ENCODE assay signal across 20 mouse cellular contexts in genomic region chr4:153603056-153603840, GRCm38 (mm10).
DNase-seq lines count a peak whose midpoint lies in the region; ATAC-seq and TF ChIP-seq lines count a peak whose summit lies in the region.
"Had no signal": no experiment of that assay in that cellular context is flagged by ENCODE, and none has a peak within 500 bp of the region (broad histone marks: within the 10 kb centered on the region; RNA-seq: fewer than 3 reads in every experiment).

No protein-coding gene starts in this region.

- H3K36me3 ChIP-seq in heart, embryonic 10.5 days: no peaks in the 10 kb centered on the region
- H3K36me3 ChIP-seq in stomach, embryonic 14.5 days (ENCODE audit: control insufficient read depth, insufficient read depth, low read length): no peaks in the 10 kb centered on the region
- no peaks in the 10 kb centered on the region for H3K36me3 ChIP-seq in stomach, postnatal 0 days (ENCODE audit: control insufficient read depth, insufficient read depth, low read length)
- no peaks in the 10 kb centered on the region for H3K36me3 ChIP-seq in stomach, embryonic 16.5 days (ENCODE audit: control insufficient read depth, insufficient read depth, low read length)
- no peaks in the 10 kb centered on the region for H3K36me3 ChIP-seq in hindbrain, embryonic 11.5 days (ENCODE audit: control insufficient read depth, insufficient read depth, low read length)
- H3K36me3 ChIP-seq: forebrain, embryonic 10.5 days; hindbrain, embryonic 15.5 days; limb, embryonic 15.5 days; neural tube, embryonic 13.5 days had no signal

- no peak overlapping the region for H3K4me2 ChIP-seq in stomach, embryonic 14.5 days (replicated peaks; ENCODE audit: low read depth, low read length)
- no peak overlapping the region for H3K4me2 ChIP-seq in stomach, postnatal 0 days (replicated peaks; ENCODE audit: low read depth)
- no peak overlapping the region for H3K4me2 ChIP-seq in stomach, embryonic 16.5 days (ENCODE audit: low read depth, low read length)
- H3K4me2 ChIP-seq in hindbrain, embryonic 11.5 days (replicated peaks; ENCODE audit: low read depth, low read length): no peak overlapping the region
- H3K4me2 ChIP-seq: hindbrain, embryonic 15.5 days; limb, embryonic 15.5 days; lung, embryonic 14.5 days; neural tube, embryonic 13.5 days had no signal

- peaks cover 12% of the 10 kb centered on the region for H3K4me1 ChIP-seq in heart, embryonic 10.5 days
- no peaks in the 10 kb centered on the region for H3K4me1 ChIP-seq in stomach, embryonic 14.5 days (ENCODE audit: control insufficient read depth, insufficient read depth, low read length)
- H3K4me1 ChIP-seq in stomach, postnatal 0 days (replicated peaks; ENCODE audit: control insufficient read depth, insufficient read depth): no peaks in the 10 kb centered on the region
- 0 out of 2 replicates have a peak, but pooled peaks cover 2% of the 10 kb centered on the region for H3K4me1 ChIP-seq in stomach, embryonic 16.5 days (ENCODE audit: control insufficient read depth, insufficient read depth, low read length)
- no peaks in the 10 kb centered on the region for H3K4me1 ChIP-seq in hindbrain, embryonic 11.5 days (replicated peaks; ENCODE audit: control insufficient read depth, insufficient read depth, low read length)
- H3K4me1 ChIP-seq: limb, embryonic 15.5 days had no signal

- intact Hi-C loops in gastrocnemius, adult 2 months (cut with DNase I): no loop called here
- intact Hi-C loops in heart, postnatal 14 days (cut with DNase I): no loop called here

- H3K27me3 ChIP-seq in heart, embryonic 10.5 days (ENCODE audit: insufficient read depth, poor library complexity, severe bottlenecking): peaks cover 39% of the 10 kb centered on the region
- H3K27me3 ChIP-seq in stomach, embryonic 14.5 days (ENCODE audit: control insufficient read depth, insufficient read depth, low read length): no peaks in the 10 kb centered on the region
- H3K27me3 ChIP-seq in stomach, postnatal 0 days (ENCODE audit: control insufficient read depth, insufficient read depth, low read length): no peaks in the 10 kb centered on the region
- no peaks in the 10 kb centered on the region for H3K27me3 ChIP-seq in stomach, embryonic 16.5 days (ENCODE audit: control insufficient read depth, insufficient read depth, low read length)
- no peaks in the 10 kb centered on the region for H3K27me3 ChIP-seq in hindbrain, embryonic 11.5 days (ENCODE audit: control insufficient read depth, insufficient read depth, low read length)
- H3K27me3 ChIP-seq: hindbrain, embryonic 15.5 days; limb, embryonic 15.5 days; neural tube, embryonic 13.5 days had no signal

- no peak for TF ChIP-seq EP300 in stomach, postnatal 0 days (optimal IDR thresholded peaks at IDR 0.05)

- no peaks in the 10 kb centered on the region for H3K9me3 ChIP-seq in heart, embryonic 10.5 days
- H3K9me3 ChIP-seq in stomach, embryonic 14.5 days (ENCODE audit: control insufficient read depth, low read depth, low read length): 0 out of 2 replicates have a peak, but pooled peaks cover 2% of the 10 kb centered on the region
- no peaks in the 10 kb centered on the region for H3K9me3 ChIP-seq in stomach, postnatal 0 days (ENCODE audit: control insufficient read depth, low read length)
- H3K9me3 ChIP-seq in stomach, embryonic 16.5 days (replicated peaks; ENCODE audit: control insufficient read depth, low read length): no peaks in the 10 kb centered on the region
- H3K9me3 ChIP-seq in hindbrain, embryonic 11.5 days (ENCODE audit: control insufficient read depth, low read length): no peaks in the 10 kb centered on the region
- H3K9me3 ChIP-seq: forebrain, embryonic 10.5 days; hindbrain, embryonic 15.5 days; limb, embryonic 15.5 days; neural tube, embryonic 13.5 days had no signal

- DNase-seq in gastrocnemius, adult 2 months: peak; percentile 53
- DNase-seq in gastrocnemius, adult 8-10 months (ENCODE audit: low spot score in 2 of 2): no peak
- DNase-seq in heart, postnatal 14 days: peak; percentile 25 to 29
- no peak for DNase-seq in heart, embryonic 10.5 days (ENCODE audit: low spot score)
- DNase-seq in stomach, postnatal 0 days (ENCODE audit: low spot score): no peak
- DNase-seq in hindbrain, embryonic 11.5 days (ENCODE audit: low spot score): no peak
- DNase-seq: forebrain, postnatal 0 days; kidney, adult 2 months; layer of hippocampus, adult 9-11 months; lung, embryonic 14.5 days had no signal

- 86% methylated on average over 11 of the region's 11 CpGs for WGBS in heart, embryonic 10.5 days
- 69% methylated on average over 11 of the region's 11 CpGs for WGBS in stomach, embryonic 14.5 days
- 59% methylated on average over 11 of the region's 11 CpGs for WGBS in stomach, postnatal 0 days
- WGBS in stomach, embryonic 16.5 days: 59% methylated on average over 11 of the region's 11 CpGs
- WGBS in hindbrain, embryonic 11.5 days: 78% methylated on average over 11 of the region's 11 CpGs

- ATAC-seq in stomach, embryonic 14.5 days (ENCODE audit: insufficient number of reproducible peaks, insufficient read depth, low FRiP score, low read depth): peak; percentile 37; the same call in 1 of the 2 replicates
- no peak for ATAC-seq in stomach, postnatal 0 days (ENCODE audit: low FRiP score, low TSS enrichment)
- ATAC-seq in stomach, embryonic 16.5 days (ENCODE audit: insufficient read depth, low FRiP score): no peak
- no peak for ATAC-seq in hindbrain, embryonic 11.5 days (ENCODE audit: low FRiP score)
- ATAC-seq: forebrain, postnatal 0 days; midbrain, embryonic 16.5 days had no signal

- no peak overlapping the region for H3K4me3 ChIP-seq in gastrocnemius, adult 2 months
- no peak overlapping the region for H3K4me3 ChIP-seq in heart, embryonic 10.5 days
- H3K4me3 ChIP-seq in stomach, embryonic 14.5 days (ENCODE audit: low read depth, low read length): no peak overlapping the region
- H3K4me3 ChIP-seq in stomach, postnatal 0 days (ENCODE audit: low read depth, low read length): no peak overlapping the region
- H3K4me3 ChIP-seq in stomach, embryonic 16.5 days (replicated peaks; ENCODE audit: low read length): no peak overlapping the region
- no peak overlapping the region for H3K4me3 ChIP-seq in hindbrain, embryonic 11.5 days (ENCODE audit: low read depth, low read length)
- H3K4me3 ChIP-seq: forebrain, embryonic 10.5 days; hindbrain, embryonic 15.5 days; limb, embryonic 15.5 days; myocyte; neural tube, embryonic 13.5 days had no signal

- H3K9ac ChIP-seq in stomach, embryonic 14.5 days (replicated peaks; ENCODE audit: low read depth, low read length): no peak overlapping the region
- no peak overlapping the region for H3K9ac ChIP-seq in stomach, postnatal 0 days (ENCODE audit: low read length)
- no peak overlapping the region for H3K9ac ChIP-seq in stomach, embryonic 16.5 days (ENCODE audit: low read length)
- no peak overlapping the region for H3K9ac ChIP-seq in hindbrain, embryonic 11.5 days (ENCODE audit: low read depth, low read length)
- H3K9ac ChIP-seq: forebrain, postnatal 0 days; hindbrain, embryonic 15.5 days; limb, embryonic 15.5 days; liver, embryonic 14.5 days; lung, embryonic 14.5 days; neural tube, embryonic 13.5 days had no signal

- peak overlapping the region; percentile 58; the same call in 1 of the 2 replicates for H3K27ac ChIP-seq in gastrocnemius, adult 2 months
- no peak overlapping the region for H3K27ac ChIP-seq in heart, embryonic 10.5 days
- no peak overlapping the region for H3K27ac ChIP-seq in stomach, embryonic 14.5 days (ENCODE audit: low read length)
- no peak overlapping the region for H3K27ac ChIP-seq in stomach, postnatal 0 days (replicated peaks)
- peak overlapping the region; percentile 14; the same call in 1 of the 2 replicates for H3K27ac ChIP-seq in stomach, embryonic 16.5 days (ENCODE audit: low read length)
- no peak overlapping the region for H3K27ac ChIP-seq in hindbrain, embryonic 11.5 days (ENCODE audit: low read depth, low read length)
- H3K27ac ChIP-seq: forebrain, embryonic 10.5 days; hindbrain, embryonic 15.5 days; kidney, postnatal 0 days; limb, embryonic 15.5 days; liver, embryonic 14.5 days; neural tube, embryonic 13.5 days had no signal

- TF ChIP-seq CTCF in gastrocnemius, adult 2 months (IDR thresholded peaks at IDR 0.05): no peak
- TF ChIP-seq CTCF in stomach, postnatal 0 days (IDR thresholded peaks at IDR 0.05; ENCODE audit: low read depth): no peak

Comparison
In these comparisons a context has a peak if more than half of its experiments do, and no peak if none do; other contexts are left out.
1. DNase-seq: peak in gastrocnemius, adult 2 months (single experiment) and heart, postnatal 14 days (2 of 2); none in gastrocnemius, adult 8-10 months (0 of 2), heart, embryonic 10.5 days (single experiment), stomach, postnatal 0 days (single experiment) and hindbrain, embryonic 11.5 days (single experiment).
2. H3K27ac ChIP-seq: peak in gastrocnemius, adult 2 months (single experiment) and stomach, embryonic 16.5 days (single experiment); none in heart, embryonic 10.5 days (single experiment), stomach, embryonic 14.5 days (single experiment), stomach, postnatal 0 days (single experiment) and hindbrain, embryonic 11.5 days (single experiment).